Mouse (Mus musculus) left cerebral cortex, adult 9 months (tissue): ENCODE measurements around the gene A630076J17Rik.

Experiments used
- DNase-seq, 2 experiments: peaks; one replicate each; pipeline ENCODE4 v3.0.0; 2022; ENCODE audit warnings: low spot score in 2 of 2

Gene A630076J17Rik

GRCm38 (mm10) chr3:107229822-107230221 is 592 bp upstream of the A630076J17Rik start:
- no peak for DNase-seq

DNA sequence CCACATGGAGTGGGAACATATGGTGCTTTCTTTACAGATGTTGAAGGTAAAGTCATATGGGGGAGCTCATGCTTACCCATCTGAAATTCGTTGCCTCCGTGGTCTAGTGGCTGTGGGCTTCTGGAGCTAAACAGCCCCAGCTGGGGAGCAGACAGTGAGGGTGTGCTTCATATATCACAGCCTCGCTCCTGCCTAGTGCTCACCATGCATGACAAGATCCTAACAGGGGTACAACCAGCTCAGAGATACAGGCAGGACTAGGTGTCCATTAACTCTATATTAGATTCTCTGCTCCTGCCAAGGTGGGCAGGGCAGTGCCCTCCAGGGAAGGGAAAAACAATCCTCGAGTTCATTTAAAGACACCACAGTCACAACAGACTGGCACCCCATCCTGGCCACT is 788 bp downstream of the A630076J17Rik start:
- DNase-seq: no peak

DNA sequence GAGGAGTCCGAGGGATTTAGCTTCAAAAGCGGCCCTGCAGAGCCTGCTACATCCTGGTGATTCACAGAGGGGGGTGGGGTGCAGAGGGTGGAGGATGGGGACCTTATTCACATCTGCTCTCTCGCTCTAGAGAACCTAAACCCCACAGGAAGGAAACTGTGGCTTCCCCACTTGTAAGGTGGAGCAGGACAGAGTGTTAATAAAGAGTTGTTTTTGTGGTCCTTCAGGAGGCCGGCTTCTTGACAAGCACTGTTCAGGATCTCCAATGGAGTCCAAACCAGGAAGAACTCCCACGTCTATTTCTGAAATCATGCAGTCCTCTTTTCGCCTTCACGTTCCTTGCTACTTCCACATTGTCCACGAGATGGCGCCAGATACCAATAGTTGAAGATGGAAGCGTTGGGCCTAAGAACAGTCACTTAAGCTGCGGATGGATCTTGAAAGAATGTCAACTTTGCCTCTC is 3.0 kb downstream of the A630076J17Rik start:
- DNase-seq: peak; percentile 42 to 92

GRCm38 (mm10) chr3:107233945-107234344 is 3.5 kb downstream of the A630076J17Rik start:
- DNase-seq: no peak

DNA sequence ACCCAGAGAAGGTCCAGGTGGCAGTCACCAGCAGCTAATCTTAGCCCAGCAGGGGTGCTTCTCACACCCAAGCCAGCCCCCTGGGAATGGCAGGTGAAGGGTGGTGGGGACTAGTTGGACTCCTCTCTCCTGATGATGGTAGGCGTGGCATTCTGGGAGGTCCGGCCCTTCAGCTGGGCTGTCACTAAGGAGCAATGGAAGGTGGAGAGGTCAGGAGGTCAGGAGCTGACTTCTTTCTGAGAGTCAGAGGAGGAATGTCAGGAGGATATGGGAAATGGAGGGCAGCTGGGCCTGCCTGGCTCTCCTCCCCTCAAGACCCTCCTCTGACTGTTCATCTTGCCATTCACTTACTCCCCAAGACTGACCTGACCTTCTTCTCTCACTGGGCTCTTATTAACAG is 7.6 kb downstream of the A630076J17Rik start:
- DNase-seq: no peak

DNA sequence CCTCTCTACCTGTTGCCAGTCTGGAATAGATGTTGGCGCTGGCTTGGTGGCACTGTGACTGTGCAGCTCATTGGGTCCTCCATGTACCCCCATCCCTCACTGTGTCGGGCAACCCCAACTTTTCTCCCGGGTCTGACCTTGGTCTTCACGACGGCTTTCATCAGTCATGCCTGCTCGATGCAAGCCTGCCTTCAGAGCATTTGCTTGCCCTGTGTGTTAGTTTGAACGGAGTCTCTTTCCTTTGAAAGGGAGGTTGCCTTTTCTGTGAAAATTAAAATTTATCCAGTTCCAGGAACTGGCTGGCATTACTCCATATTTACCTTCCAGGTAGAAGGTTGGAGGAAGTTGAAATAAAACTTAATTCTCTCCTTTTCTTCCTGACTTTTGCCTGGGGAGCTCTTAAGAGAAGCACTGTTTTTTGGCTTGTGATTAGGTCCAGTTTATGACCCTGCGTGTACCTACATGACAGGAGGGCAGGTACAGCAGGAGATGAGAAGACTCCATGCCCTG is 8.1 kb downstream of the A630076J17Rik start:
- no peak for DNase-seq

GRCm38 (mm10) chr3:107239607-107240006 is 9.2 kb downstream of the A630076J17Rik start, which contains the start of gene Prok1:
Gene Prok1, minus strand, starts transcription at chr3:107239707.
- DNase-seq: no peak

- no peak for DNase-seq
These were observed 11.1 kb downstream of the A630076J17Rik start for GRCm38 (mm10) chr3:107241389-107242094.

GRCm38 (mm10) chr3:107246876-107247275 is 16.5 kb downstream of the A630076J17Rik start:
- DNase-seq: no peak

GRCm38 (mm10) chr3:107249042-107249441 is 18.6 kb downstream of the A630076J17Rik start:
- no peak for DNase-seq

DNA sequence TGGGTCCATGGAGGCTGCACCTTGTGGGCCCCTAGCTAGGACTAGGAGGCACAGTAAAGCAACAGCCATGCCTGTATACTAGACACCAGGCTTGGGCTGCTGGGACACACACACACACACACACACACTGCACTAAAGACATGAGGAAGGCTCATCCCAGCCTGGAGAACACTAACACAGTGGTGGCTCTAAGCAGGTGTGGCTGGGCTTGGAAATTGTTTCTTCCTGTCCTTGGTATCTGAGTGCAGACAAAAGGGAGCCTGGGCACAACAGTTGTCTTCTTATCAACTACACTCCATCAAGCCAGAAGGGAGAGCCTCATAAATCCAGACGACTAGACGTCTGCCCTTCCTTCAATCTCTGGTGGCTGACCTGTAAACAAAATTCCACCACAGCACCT is 19.9 kb downstream of the A630076J17Rik start:
- no peak for DNase-seq

GRCm38 (mm10) chr3:107252035-107252434 is 21.6 kb downstream of the A630076J17Rik start:
- DNase-seq: no peak

- DNase-seq: no peak
These were observed 23.5 kb downstream of the A630076J17Rik start for GRCm38 (mm10) chr3:107253925-107254324.

DNA sequence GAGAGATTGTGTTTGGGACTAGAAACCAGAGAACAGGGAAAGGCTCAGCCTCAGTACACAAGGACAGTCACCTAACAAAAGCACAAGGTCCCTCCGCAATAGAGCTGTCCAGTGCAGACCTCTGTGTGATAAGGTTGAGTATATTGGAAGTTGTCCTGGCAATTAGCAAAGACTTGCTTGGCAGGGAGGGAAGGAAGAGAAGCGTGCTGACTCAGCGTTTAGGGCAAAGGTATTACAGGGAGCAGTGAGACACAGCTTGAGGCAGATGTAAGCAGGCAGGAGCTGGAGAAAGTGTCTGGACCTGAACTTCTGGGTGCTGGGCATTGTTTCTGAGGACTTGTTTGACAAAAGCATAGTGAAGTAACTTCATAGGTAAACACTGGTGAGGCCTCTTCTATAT is 25.6 kb downstream of the A630076J17Rik start:
- DNase-seq: no peak

GRCm38 (mm10) chr3:107256724-107257123 is 26.3 kb downstream of the A630076J17Rik start:
- DNase-seq: no peak

DNA sequence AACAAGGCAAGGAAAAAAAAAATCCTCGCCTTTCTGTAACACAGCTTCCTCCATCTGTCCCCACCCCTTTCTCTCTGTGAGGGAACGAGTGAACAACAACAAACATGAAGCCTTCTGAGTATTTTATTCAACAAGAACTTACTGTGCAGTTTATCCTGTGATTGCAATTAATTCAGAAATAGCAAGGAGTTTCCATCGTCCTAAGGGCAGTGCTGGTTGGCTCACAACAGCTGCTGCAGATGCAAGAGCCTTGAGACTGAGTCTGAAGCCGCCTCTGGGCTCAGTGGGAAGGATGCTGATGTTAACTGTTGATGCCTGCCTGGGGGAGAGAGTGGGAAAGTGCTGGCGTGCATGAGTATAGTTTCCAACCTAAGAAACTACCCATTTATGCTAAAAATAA is 27.5 kb downstream of the A630076J17Rik start:
- DNase-seq: peak in 1 of 2 experiments; percentile 15

GRCm38 (mm10) chr3:107260956-107261850 is 30.8 kb downstream of the A630076J17Rik start:
- peak in 1 of 2 experiments; percentile 37 for DNase-seq

DNA sequence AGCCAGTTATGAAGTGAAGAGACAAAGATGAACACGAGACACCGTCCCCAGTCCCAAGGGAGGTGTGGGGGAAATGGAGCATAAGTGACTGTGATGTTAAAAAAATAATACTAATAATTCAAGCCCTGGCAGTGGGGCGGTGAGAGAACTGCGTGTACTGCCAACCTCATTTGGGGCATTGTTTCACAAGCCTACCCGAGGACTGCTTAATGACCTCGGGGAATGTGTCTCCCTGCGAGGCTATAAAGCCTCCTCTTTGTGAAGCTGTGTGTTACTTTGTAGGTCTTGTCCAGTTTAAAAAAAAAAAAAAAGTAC is 31.4 kb downstream of the A630076J17Rik start:
- DNase-seq: no peak

DNA sequence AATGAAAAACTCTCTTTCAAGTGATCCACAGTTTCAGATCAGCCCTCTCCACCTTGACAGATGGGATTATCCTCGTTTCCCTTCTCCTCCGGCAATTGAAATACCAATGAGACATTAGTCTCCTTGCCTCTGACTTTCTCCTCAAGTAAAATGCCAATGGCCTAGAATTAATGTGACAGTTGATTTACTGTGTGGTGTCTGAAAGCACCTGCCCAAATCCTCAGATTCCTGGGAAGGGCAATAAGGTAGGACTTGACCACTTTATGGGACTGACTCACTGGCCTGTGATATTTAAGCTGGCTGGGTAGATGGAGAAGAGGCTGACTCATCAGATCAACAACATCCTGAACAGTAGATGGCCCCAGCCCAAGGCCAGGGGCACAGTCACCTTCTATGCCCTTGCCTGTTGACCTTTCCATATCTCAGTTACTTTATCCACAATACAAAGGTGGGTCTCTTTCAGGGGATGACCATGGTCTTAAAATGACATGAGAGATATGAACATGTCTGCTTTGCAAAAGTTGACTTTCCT is 36.5 kb downstream of the A630076J17Rik start:
- no peak for DNase-seq

GRCm38 (mm10) chr3:107272433-107272832 is 42.0 kb downstream of the A630076J17Rik start:
- no peak for DNase-seq

DNA sequence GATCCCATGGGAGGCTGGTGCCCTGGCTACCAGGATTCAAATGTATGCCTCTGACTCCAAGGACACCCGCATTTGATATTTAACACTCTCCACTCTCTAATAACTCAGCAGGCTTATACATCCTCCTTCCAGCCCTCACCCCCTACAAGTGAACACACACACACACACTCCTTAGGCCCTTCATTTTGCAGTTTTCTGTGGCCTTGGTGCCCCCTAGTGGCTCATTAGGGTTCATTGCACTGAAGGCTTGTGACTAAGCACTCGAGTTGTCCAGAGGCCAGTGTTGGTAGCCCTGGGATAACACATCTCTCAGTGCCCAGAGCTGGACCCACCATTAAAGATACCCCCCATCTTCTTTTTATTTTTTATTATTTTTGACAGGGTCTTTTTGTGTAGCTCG is 43.4 kb downstream of the A630076J17Rik start:
- DNase-seq: peak in 1 of 2 experiments; percentile 78

GRCm38 (mm10) chr3:107275351-107275750 is 44.9 kb downstream of the A630076J17Rik start:
- DNase-seq: no peak
